Mouse (Mus musculus): ENCODE results near the gene Rpsa.

DNA sequence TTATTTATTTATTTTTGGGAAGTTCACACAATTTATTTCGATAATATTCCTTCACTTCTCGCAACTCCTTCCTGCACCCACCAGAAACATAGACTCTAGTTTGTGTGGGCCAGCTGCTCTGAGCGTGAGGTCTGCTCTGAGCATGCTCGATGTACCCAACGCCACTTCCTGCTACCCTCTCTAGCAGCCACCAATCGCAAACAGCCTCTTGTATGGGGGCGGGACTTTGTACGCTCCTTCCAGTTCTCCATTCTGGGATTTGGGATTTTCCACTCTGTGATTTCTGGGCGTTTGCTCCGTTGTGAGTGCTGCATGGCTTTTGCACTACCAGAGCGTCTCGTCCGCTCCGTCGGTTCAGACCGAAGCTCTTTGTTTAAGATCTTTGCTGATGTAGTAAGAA lies 36.4 kb downstream of the Rpsa start:
- TF ChIP-seq CTCF (conservative IDR thresholded peaks at IDR 0.05; ENCODE audit: insufficient read depth, insufficient read length, low read depth, low read length) (no peak), POLR2A (IDR thresholded peaks at IDR 0.05; ENCODE audit: low read depth, low read length) (no peak)

Measured in kidney, adult 2 months (tissue).